Mouse (Mus musculus): Measurements from ENCODE around the gene Gli3. TPM values are rescaled to one million over a fixed set of nuclear protein-coding genes. Genes with fewer than 3 reads are reported as not detected.

Gli3 gene
- polyA plus RNA-seq, 1 experiment: 0.75 TPM

GRCm38 (mm10) chr13:15621009-15621408, 158.0 kb downstream of the Gli3 start:
- Histone ChIP-seq H3K4me3 (ENCODE audit: insufficient read depth, low read depth, low read length) (no peak overlapping the region), H3K27ac (replicated peaks; ENCODE audit: low read depth, low read length) (no peak overlapping the region), H3K4me1 (ENCODE audit: control insufficient read depth, insufficient read depth, insufficient read length, low read length) (no peaks in the 10 kb centered on the region)

- no peaks in the 10 kb centered on the region for H3K4me1 ChIP-seq (ENCODE audit: control insufficient read depth, insufficient read depth, insufficient read length, low read length)
- H3K4me3 ChIP-seq (ENCODE audit: insufficient read depth, low read depth, low read length): no peak overlapping the region
- no peak overlapping the region for H3K27ac ChIP-seq (replicated peaks; ENCODE audit: low read depth, low read length)
Observed at GRCm38 (mm10) chr13:15624490-15625353, 161.7 kb downstream of the Gli3 start.

- Histone ChIP-seq H3K4me3 (ENCODE audit: insufficient read depth, low read depth, low read length) (no peak overlapping the region), H3K4me1 (ENCODE audit: control insufficient read depth, insufficient read depth, insufficient read length, low read length) (no peaks in the 10 kb centered on the region), H3K27ac (replicated peaks; ENCODE audit: low read depth, low read length) (no peak overlapping the region)
Observed at GRCm38 (mm10) chr13:15641548-15641947, 178.5 kb downstream of the Gli3 start.

GRCm38 (mm10) chr13:15660502-15660901, 197.5 kb downstream of the Gli3 start:
- Histone ChIP-seq H3K27ac (replicated peaks; ENCODE audit: low read depth, low read length) (no peak overlapping the region), H3K4me1 (ENCODE audit: control insufficient read depth, insufficient read depth, insufficient read length, low read length) (no peaks in the 10 kb centered on the region), H3K4me3 (ENCODE audit: insufficient read depth, low read depth, low read length) (no peak overlapping the region)

- Histone ChIP-seq H3K4me3 (ENCODE audit: insufficient read depth, low read depth, low read length) (no peak overlapping the region), H3K4me1 (ENCODE audit: control insufficient read depth, insufficient read depth, insufficient read length, low read length) (no peaks in the 10 kb centered on the region), H3K27ac (replicated peaks; ENCODE audit: low read depth, low read length) (no peak overlapping the region)
Observed at GRCm38 (mm10) chr13:15662375-15662774, 199.3 kb downstream of the Gli3 start.

GRCm38 (mm10) chr13:15664580-15665201, 201.7 kb downstream of the Gli3 start:
- H3K4me1 ChIP-seq (ENCODE audit: control insufficient read depth, insufficient read depth, insufficient read length, low read length): no peaks in the 10 kb centered on the region
- no peak overlapping the region for H3K27ac ChIP-seq (replicated peaks; ENCODE audit: low read depth, low read length)
- H3K4me3 ChIP-seq (ENCODE audit: insufficient read depth, low read depth, low read length): no peak overlapping the region

- no peak overlapping the region for H3K27ac ChIP-seq (replicated peaks; ENCODE audit: low read depth, low read length)
- H3K4me3 ChIP-seq (ENCODE audit: insufficient read depth, low read depth, low read length): no peak overlapping the region
- no peaks in the 10 kb centered on the region for H3K4me1 ChIP-seq (ENCODE audit: control insufficient read depth, insufficient read depth, insufficient read length, low read length)
Observed at GRCm38 (mm10) chr13:15665514-15665913, 202.5 kb downstream of the Gli3 start.

- no peaks in the 10 kb centered on the region for H3K4me1 ChIP-seq (ENCODE audit: control insufficient read depth, insufficient read depth, insufficient read length, low read length)
- no peak overlapping the region for H3K4me3 ChIP-seq (ENCODE audit: insufficient read depth, low read depth, low read length)
- no peak overlapping the region for H3K27ac ChIP-seq (replicated peaks; ENCODE audit: low read depth, low read length)
Observed at GRCm38 (mm10) chr13:15670144-15670961, 207.3 kb downstream of the Gli3 start.

GRCm38 (mm10) chr13:15670962-15671313, 207.9 kb downstream of the Gli3 start:
- H3K27ac ChIP-seq (replicated peaks; ENCODE audit: low read depth, low read length): no peak overlapping the region
- no peaks in the 10 kb centered on the region for H3K4me1 ChIP-seq (ENCODE audit: control insufficient read depth, insufficient read depth, insufficient read length, low read length)
- no peak overlapping the region for H3K4me3 ChIP-seq (ENCODE audit: insufficient read depth, low read depth, low read length)

GRCm38 (mm10) chr13:15675480-15675879, 212.4 kb downstream of the Gli3 start:
- no peak overlapping the region for H3K4me3 ChIP-seq (ENCODE audit: insufficient read depth, low read depth, low read length)
- H3K27ac ChIP-seq (replicated peaks; ENCODE audit: low read depth, low read length): no peak overlapping the region
- H3K4me1 ChIP-seq (ENCODE audit: control insufficient read depth, insufficient read depth, insufficient read length, low read length): no peaks in the 10 kb centered on the region

- H3K4me3 ChIP-seq (ENCODE audit: insufficient read depth, low read depth, low read length): no peak overlapping the region
- no peaks in the 10 kb centered on the region for H3K4me1 ChIP-seq (ENCODE audit: control insufficient read depth, insufficient read depth, insufficient read length, low read length)
- H3K27ac ChIP-seq (replicated peaks; ENCODE audit: low read depth, low read length): no peak overlapping the region
Observed at GRCm38 (mm10) chr13:15677106-15677760, 214.2 kb downstream of the Gli3 start.

- Histone ChIP-seq H3K4me3 (ENCODE audit: insufficient read depth, low read depth, low read length) (no peak overlapping the region), H3K27ac (replicated peaks; ENCODE audit: low read depth, low read length) (no peak overlapping the region), H3K4me1 (ENCODE audit: control insufficient read depth, insufficient read depth, insufficient read length, low read length) (no peaks in the 10 kb centered on the region)
Observed at GRCm38 (mm10) chr13:15681530-15681929, 218.5 kb downstream of the Gli3 start.

- Histone ChIP-seq H3K27ac (replicated peaks; ENCODE audit: low read depth, low read length) (no peak overlapping the region), H3K4me1 (ENCODE audit: control insufficient read depth, insufficient read depth, insufficient read length, low read length) (no peaks in the 10 kb centered on the region), H3K4me3 (ENCODE audit: insufficient read depth, low read depth, low read length) (no peak overlapping the region)
Observed at GRCm38 (mm10) chr13:15683006-15683405, 220.0 kb downstream of the Gli3 start.

GRCm38 (mm10) chr13:15688074-15688825, 225.2 kb downstream of the Gli3 start:
- H3K4me3 ChIP-seq (ENCODE audit: insufficient read depth, low read depth, low read length): no peak overlapping the region
- no peaks in the 10 kb centered on the region for H3K4me1 ChIP-seq (ENCODE audit: control insufficient read depth, insufficient read depth, insufficient read length, low read length)
- H3K27ac ChIP-seq (replicated peaks; ENCODE audit: low read depth, low read length): no peak overlapping the region
